Mouse (Mus musculus) spleen, postnatal 14 days (tissue): ENCODE measurements around the gene Exoc7.
A peak's percentile ranks its signal among the peaks of the same experiment; 100 is the strongest.

ENCODE experiments used
- DNase-seq, 2 experiments: peaks; one replicate each; pipeline ENCODE4 v3.0.0; 2021 to 2022; ENCODE audit warnings: low spot score in 2 of 2

The Exoc7 gene

DNA sequence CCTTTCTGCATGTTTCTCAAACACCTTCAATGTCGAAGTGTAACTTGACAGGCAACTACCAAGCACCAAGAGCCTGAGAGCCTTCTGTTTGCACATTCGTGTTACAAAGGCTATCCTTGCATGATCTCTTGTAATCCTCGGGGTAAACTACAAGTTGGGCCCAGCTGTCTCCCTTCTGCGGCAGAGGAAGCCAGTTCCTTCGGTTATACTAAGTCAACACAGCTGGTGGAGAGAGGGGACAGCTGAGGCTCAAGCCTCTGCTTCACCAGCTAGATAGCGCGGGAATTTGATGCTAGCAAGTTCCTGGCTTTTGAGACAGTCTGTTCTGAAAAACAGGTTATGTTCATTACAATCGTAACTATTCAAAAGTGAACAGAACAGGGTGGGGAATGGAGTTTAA, 5.3 kb upstream of the Exoc7 start:
- DNase-seq = no peak

- no peak for DNase-seq
These were observed 4.1 kb upstream of the Exoc7 start for GRCm38 (mm10) chr11:116311169-116311568.

DNA sequence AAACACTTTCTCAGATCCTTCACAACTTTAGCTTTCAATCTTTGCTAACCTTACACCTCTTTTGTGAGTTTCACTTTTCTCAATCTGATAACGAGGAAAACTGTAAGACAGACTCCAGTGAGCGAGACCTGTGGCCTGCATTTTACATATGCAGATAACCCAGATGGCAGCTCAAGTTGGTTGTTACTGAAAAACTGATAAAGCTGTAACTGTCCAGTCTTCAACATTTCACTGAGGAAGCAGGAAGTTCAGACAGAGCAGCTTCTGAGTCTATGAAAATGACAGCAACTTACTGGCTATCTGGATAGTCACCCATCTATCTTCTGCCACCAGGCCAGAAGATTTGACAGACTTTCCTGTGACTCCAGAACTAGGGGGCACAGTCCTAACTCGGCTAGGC, 2.6 kb upstream of the Exoc7 start:
- DNase-seq = no peak

GRCm38 (mm10) chr11:116307762-116308531, 914 bp upstream of the Exoc7 start:
- no peak for DNase-seq

DNA sequence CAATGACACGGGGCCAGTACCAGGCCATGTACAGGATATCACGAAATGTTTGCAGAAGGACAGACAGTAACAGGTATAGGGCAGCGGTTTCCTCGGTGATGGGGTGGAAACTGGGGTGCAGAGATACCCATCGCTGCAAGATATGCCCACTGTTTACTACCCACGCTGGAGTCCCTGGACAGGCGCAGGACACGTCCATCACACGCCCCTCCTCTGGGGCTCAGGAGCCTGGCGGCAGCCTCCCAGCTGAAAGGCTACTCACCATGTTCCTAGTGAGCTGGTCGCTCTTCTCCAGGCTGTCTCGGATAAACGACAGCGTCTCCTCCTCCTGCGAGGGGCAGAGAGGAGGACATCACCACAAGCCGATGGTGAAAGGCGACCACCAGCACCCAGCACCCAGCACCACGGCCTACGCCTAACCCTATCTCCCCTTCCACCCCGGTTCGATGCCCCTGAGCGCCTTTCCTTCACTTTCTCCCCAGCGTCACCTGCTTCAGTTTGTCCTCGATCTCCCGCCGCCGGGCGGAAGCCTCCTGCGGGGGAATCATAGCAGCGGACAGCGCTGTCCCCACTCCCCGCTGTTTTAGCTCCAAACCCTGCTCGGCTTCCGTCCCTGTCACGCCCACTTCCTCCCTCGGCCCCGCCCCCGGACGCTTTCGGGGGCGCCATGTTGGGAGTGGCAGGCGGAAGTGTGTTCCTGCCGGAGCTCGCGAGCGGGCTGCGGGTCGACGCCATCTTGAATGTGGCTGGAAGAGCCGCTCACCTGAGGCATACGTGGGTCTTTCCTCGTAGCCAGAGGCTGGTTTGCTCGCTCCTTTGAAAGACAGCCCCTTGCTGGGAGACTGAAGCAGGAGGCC, 679 bp downstream of the Exoc7 start:
- peak; percentile 88 to 92 for DNase-seq

- DNase-seq = no peak
These were observed 1.6 kb downstream of the Exoc7 start for GRCm38 (mm10) chr11:116305423-116305822.

GRCm38 (mm10) chr11:116298621-116299020, 8.4 kb downstream of the Exoc7 start:
- no peak for DNase-seq

DNA sequence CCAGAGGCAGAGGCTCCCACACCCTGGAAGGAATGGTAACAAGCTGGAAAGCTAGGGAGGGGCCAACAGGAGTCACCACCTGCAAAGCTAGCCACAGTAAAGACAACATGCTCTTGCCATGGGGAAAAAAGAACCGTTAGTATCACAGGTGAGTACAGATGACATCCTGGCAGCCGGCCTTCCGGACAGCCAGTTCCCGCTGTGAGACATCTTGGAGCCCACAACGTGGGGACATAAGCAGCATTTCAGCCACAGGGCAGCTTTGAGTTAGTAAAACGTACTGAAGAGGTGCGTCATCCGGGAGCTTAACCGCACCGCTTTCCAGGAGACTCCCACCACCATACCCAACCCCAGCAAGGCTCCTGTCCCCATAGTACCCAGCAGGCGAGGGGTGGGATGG, 8.8 kb downstream of the Exoc7 start:
- no peak for DNase-seq

GRCm38 (mm10) chr11:116297017-116297416, 10.0 kb downstream of the Exoc7 start:
- DNase-seq = no peak

DNA sequence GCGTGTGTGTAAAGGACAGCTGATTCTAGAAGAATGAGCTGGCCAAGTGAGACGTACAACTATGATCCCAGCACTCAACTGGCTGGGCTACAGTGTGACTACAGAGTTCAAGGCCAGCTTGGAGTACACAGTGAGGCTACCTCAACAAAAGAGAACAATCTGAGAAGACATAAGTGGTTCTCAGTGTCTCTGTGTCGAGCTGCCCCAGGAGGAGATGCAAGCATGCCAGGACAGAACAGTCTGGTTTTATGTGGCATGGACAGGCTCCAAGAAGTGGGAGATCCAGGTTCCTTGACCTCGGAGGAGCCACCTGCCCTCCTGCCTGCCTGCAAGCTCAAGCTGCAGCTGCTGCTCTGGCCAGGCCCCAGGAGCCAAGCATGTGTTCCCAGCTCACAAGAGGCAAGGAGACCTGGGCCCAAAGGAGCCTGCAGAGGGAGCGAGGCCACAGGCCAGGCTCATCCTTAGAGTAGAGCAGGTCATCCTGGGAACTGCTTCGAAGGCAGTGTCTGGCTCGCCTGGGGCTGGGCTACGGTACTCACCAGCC, 10.8 kb downstream of the Exoc7 start:
- no peak for DNase-seq

GRCm38 (mm10) chr11:116294319-116294718, 12.7 kb downstream of the Exoc7 start:
- DNase-seq = no peak

DNA sequence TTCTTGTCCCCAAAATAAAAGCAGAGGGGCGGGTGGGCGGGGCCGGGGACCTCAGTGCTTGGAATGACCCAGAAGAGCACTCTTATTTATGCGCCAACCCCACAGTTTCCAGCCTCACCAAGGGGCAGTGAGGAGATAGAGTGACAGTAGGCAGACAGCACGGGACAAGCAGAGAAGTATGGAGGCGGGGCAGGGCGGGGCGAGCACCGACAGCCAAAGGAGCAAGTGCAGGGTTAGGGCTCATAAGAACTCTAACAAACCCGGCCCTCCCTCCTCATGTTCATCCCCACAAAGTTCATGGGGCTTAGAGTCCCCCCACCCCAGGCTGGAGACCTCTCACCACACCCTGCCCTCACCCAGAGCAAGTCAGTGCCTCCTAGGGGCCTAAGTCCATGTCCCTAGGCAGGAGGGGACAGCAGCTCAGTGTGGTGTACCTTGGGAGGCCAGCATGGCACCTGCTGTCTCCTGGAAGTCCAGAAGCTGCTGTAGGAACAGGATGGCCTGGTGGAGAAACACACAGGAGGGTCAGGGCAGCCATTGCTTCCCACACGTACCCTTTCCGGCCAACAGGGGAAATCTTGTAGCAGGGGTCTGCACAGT, 13.4 kb downstream of the Exoc7 start:
- DNase-seq = no peak

GRCm38 (mm10) chr11:116292401-116292800, 14.6 kb downstream of the Exoc7 start:
- no peak for DNase-seq

DNA sequence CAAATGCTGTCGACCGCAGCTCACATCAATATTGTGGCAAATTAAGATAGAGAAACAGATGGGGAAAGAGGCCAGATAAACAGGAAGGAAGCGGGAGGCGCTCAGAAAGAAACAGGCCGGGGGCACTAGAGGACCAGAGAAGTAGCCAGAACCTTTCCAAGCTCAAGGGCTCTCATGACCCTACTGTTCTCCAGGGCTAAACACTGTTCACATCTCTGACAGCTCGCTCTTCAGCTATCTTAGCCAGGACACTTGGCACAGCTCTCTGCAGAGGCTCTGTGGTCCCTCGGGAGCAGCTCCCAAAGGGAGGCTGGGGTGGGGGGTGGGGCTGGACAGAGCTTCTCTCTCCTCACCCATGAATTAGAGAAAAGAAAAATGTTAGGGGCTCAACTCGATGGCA, 16.5 kb downstream of the Exoc7 start:
- DNase-seq = no peak

- DNase-seq = no peak
These were observed 19.7 kb downstream of the Exoc7 start for GRCm38 (mm10) chr11:116287351-116287750.

DNA sequence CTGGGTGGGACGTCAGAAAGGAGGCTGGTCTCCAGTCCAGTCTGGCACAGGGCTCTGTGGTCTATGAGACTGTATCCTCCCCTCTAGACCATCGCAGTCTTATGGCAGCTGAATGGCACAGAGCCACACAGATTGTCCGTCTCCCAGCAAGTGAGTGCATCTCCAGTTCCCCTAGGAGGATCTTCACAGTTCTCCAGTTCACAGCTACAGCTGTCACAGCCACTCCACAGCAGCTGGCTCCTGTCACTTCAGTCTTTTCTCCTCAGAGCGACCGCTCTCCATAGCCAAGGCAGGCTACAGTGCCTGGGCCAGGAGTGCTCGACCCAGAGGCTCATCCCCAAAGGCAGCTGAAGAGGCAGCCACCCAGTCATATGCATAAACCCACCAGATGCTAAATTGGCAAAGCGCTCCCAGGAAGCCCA, 21.3 kb downstream of the Exoc7 start:
- no peak for DNase-seq

DNA sequence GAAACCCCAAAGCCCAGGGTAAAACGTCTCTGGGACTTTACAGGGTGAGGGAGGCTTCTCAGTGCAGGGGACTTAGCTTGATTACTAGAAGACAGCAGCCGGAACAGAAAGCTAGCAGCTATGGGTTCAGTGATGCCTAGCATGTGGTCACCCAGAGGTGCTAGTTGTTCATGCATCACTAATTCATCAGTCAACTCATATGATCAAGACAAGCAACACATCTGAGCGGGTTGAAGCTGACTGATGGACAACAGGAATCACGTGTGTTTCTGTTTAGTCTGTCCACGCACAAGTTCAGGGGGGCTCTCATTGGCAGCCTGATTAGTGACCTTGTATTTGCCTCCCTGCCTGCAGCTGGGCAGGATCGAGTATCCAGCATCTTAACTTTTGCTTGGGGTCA, 23.1 kb downstream of the Exoc7 start:
- no peak for DNase-seq

DNA sequence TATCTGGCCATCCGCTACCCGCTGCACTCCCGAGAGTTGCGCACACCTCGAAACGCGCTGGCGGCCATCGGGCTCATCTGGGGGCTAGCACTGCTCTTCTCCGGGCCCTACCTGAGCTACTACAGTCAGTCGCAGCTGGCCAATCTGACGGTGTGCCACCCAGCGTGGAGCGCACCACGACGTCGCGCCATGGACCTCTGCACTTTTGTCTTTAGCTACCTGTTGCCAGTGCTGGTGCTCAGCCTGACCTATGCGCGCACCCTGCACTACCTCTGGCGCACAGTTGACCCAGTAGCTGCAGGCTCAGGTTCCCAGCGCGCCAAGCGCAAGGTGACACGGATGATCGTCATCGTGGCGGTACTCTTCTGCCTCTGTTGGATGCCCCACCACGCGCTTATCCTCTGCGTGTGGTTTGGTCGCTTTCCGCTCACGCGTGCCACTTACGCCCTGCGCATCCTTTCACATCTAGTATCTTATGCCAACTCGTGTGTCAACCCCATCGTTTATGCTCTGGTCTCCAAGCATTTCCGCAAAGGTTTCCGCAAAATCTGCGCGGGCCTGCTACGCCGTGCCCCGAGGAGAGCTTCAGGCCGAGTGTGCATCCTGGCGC, 24.0 kb downstream of the Exoc7 start:
- DNase-seq = no peak

- DNase-seq = no peak
These were observed 24.9 kb downstream of the Exoc7 start for GRCm38 (mm10) chr11:116282089-116282488.

DNA sequence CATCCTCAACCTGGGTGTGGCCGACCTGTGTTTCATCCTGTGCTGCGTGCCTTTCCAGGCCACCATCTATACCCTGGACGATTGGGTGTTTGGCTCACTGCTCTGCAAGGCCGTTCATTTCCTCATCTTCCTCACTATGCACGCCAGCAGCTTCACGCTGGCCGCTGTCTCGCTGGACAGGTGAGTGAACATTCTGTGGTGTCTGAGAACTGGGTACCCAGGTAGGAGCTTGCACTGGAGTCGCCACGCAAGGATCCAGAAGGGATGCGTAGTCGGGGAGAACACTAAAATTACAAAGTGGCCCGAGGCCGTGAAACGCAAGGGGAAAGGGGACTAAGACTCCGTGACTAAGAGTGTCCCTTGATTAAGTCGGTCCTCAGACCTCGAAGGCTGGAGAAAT, 25.4 kb downstream of the Exoc7 start:
- DNase-seq = no peak

DNA sequence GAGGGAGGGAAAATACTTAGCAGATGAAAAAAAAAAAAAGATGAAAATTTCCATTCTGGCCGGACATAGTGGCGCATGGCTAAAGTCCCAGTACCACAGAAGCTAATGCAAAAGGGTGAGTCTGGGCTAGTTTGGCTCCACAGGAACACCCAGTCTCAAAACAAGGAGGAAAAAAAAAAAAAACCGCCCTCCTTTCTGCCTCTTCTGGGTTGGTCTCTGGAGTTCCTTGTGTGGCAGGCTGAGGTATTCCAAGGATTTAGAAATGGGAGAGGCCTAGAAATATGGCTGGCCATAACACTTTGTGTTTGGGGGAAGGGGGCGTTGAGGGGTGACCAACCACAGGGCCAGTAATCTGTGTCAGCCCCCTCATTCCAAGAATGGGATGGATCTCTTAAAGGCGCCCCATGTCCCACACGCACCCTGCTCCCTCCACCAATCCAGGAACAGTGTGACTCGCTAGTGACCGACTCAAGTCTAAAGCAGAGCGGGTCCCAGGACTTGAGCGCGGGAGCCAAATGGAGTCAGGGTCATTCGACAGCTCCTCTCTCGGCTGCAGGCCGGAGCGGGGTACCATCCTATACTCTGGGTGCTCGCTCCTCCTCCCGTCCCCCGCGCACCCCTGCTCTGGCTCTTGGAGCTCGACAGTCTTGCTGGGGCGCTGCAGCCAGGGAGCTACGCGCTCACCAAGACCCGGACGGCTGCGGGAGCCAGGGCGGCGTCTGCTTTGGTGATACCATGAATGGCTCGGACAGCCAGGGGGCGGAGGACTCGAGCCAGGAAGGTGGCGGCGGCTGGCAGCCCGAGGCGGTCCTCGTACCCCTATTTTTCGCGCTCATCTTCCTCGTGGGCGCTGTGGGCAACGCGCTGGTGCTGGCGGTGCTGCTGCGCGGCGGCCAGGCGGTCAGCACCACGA, 26.0 kb downstream of the Exoc7 start, which contains the start of gene Galr2:
TSS of gene Galr2 (plus strand) at position 189 of the 913 bp plus-strand sequence.
- DNase-seq = no peak
